Mouse (Mus musculus): Measurements from ENCODE around the gene Gm21663. TPM values are rescaled to one million over a fixed set of nuclear protein-coding genes. Genes with fewer than 3 reads are reported as not detected.
"Not testable (repeated sequence)": the region's sequence is repeated elsewhere in the genome, so short reads cannot be mapped to it uniquely, and the experiment has no call there.

The Gm21663 gene
- 0.10 TPM in 1 of 2 replicates, not detected in the other for total RNA-seq (2014; rRNA removed)
- not detected in 2 replicates for polyA plus RNA-seq (2015; fragmentation: Nextera tagmentation; extraction: Ambion mirVana)

DNA sequence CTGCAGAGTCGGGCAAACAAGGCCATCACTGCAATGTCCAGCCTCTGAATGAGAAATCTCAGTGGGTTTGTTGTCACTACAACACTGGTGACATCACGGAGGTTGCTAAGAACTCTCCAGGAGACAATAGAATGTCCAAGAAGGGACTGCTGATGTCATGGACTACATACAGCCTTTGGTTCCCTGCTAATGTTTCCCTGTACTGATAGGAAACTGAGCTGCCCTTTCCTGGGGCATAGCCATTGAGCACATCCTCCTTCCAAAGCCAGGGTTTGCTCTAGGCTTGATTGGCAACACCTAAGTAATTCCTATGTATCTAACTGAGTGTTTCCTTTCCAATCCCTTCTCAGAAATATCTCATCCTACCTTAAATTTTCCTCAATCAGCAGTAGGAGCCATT lies at the start of gene Gm21663:
Gene Gm21663 (minus strand): TSS at position 101 of the 400 bp plus-strand sequence.
- WGBS = 56% methylated on average over 2 of the region's 2 CpGs
- not testable (repeated sequence) for H3K27ac ChIP-seq (ENCODE audit: low read depth, low read length); H3K4me1 ChIP-seq (ENCODE audit: insufficient read depth); H3K36me3 ChIP-seq (ENCODE audit: insufficient read depth); ATAC-seq; H3K4me2 ChIP-seq (ENCODE audit: low read depth); H3K9me3 ChIP-seq (ENCODE audit: low read length); H3K4me3 ChIP-seq (ENCODE audit: low read depth, low read length); DNase-seq; H3K27me3 ChIP-seq (ENCODE audit: insufficient read depth, low read length); H3K9ac ChIP-seq

- not testable (repeated sequence) for H3K9ac ChIP-seq; H3K4me1 ChIP-seq (ENCODE audit: insufficient read depth); ATAC-seq; H3K4me3 ChIP-seq (ENCODE audit: low read depth, low read length); H3K27ac ChIP-seq (ENCODE audit: low read depth, low read length); DNase-seq; H3K4me2 ChIP-seq (ENCODE audit: low read depth); H3K27me3 ChIP-seq (ENCODE audit: insufficient read depth, low read length); H3K9me3 ChIP-seq (ENCODE audit: low read length); H3K36me3 ChIP-seq (ENCODE audit: insufficient read depth)
- WGBS = no CpG with 5 or more reads among the region's 3 CpGs
Measured at GRCm38 (mm10) chr5:25988550-25988949, 46.4 kb upstream of the Gm21663 start, which contains the start of gene Gm21698. Gene Gm21698, minus strand, starts transcription at chr5:25988650.

DNA sequence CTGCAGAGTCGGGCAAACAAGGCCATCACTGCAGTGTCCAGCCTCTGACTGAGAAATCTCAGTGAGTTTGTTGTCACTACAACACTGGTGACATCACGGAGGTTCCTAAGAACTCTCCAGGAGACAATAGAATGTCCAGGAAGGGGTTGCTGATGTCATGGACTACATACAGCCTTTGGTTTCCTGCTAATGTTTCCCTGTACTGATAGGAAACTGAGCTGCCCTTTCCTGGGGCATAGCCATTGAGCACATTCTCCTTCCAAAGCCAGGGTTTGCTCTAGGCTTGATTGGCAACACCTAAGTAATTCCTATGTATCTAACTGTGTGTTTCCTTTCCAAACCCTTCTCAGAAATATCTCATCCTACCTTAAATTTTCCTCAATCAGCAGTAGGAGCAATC lies 30.4 kb upstream of the Gm21663 start, which contains the start of gene Gm21680:
Gene Gm21680 (minus strand): TSS at position 101 of the 400 bp plus-strand sequence.
- H3K4me1 ChIP-seq (ENCODE audit: insufficient read depth); H3K36me3 ChIP-seq (ENCODE audit: insufficient read depth); H3K27ac ChIP-seq (ENCODE audit: low read depth, low read length); DNase-seq; H3K4me3 ChIP-seq (ENCODE audit: low read depth, low read length); ATAC-seq; H3K9me3 ChIP-seq (ENCODE audit: low read length); H3K9ac ChIP-seq; H3K27me3 ChIP-seq (ENCODE audit: insufficient read depth, low read length); H3K4me2 ChIP-seq (ENCODE audit: low read depth): not testable (repeated sequence)
- no CpG with 5 or more reads among the region's 2 CpGs for WGBS

DNA sequence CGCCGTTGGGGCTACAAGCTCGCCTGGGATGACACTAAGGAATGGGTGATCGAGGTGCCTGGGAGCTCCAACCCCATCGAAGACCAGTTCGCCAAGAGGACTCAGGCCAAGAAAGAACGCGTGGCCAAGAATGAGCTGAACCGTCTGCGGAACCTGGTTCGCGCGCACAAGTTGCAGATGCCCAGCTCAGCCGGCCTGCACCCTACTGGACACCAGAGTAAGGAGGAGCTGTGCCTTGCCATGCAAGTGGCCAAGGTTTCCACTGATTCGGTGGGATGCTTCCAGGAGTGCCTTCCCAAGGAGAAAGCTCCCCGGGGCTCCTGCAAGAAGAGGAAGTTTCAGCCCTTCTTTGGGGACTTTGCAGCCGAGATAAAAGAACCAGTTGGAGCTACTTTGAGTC lies 14.9 kb upstream of the Gm21663 start:
- WGBS = 78% methylated on average over 16 of the region's 17 CpGs
- not testable (repeated sequence) for H3K27me3 ChIP-seq (ENCODE audit: insufficient read depth, low read length); H3K4me3 ChIP-seq (ENCODE audit: low read depth, low read length); ATAC-seq; H3K9ac ChIP-seq; H3K4me1 ChIP-seq (ENCODE audit: insufficient read depth); H3K36me3 ChIP-seq (ENCODE audit: insufficient read depth); H3K9me3 ChIP-seq (ENCODE audit: low read length); H3K27ac ChIP-seq (ENCODE audit: low read depth, low read length); DNase-seq
- H3K4me2 ChIP-seq (ENCODE audit: low read depth) = peak overlapping the region; percentile 30

DNA sequence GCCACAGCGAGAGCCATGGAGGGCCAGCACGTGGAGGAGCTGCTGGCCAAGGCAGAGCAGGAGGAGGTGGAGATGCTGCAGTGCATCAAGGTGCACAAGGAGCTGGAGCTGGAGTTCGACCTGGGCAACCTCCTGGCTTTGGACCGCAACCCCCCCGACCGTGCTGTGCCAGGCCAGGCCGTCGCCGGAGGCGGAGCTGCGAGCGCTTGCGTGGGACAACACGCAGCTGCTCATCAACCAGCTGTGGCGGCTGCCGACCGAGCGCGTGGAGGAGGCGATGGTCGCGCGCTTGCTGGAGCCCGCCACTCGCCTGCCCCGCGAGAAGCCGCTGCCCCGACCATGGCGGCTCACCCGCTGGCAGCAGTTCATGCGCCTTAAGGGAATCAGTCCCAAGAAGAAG lies 14.4 kb upstream of the Gm21663 start:
- not testable (repeated sequence) for DNase-seq; H3K27ac ChIP-seq (ENCODE audit: low read depth, low read length); H3K27me3 ChIP-seq (ENCODE audit: insufficient read depth, low read length); H3K9me3 ChIP-seq (ENCODE audit: low read length); H3K4me3 ChIP-seq (ENCODE audit: low read depth, low read length); H3K4me1 ChIP-seq (ENCODE audit: insufficient read depth); H3K9ac ChIP-seq; H3K36me3 ChIP-seq (ENCODE audit: insufficient read depth)
- 43% methylated on average over 29 of the region's 32 CpGs for WGBS
- peak overlapping the region; percentile 30 for H3K4me2 ChIP-seq (ENCODE audit: low read depth)
- peak; percentile 68 for ATAC-seq

- not testable (repeated sequence) for H3K9me3 ChIP-seq (ENCODE audit: low read length); ATAC-seq; H3K4me3 ChIP-seq (ENCODE audit: low read depth, low read length); DNase-seq; H3K27ac ChIP-seq (ENCODE audit: low read depth, low read length); H3K36me3 ChIP-seq (ENCODE audit: insufficient read depth); H3K4me2 ChIP-seq (ENCODE audit: low read depth); H3K4me1 ChIP-seq (ENCODE audit: insufficient read depth); H3K27me3 ChIP-seq (ENCODE audit: insufficient read depth, low read length); H3K9ac ChIP-seq
- WGBS = 78% methylated on average over 2 of the region's 2 CpGs
Measured at GRCm38 (mm10) chr5:25954317-25954716, 12.1 kb upstream of the Gm21663 start, which contains the start of gene Gm21671. Gene Gm21671, minus strand, starts transcription at chr5:25954417.

- 85% methylated on average over 2 of the region's 2 CpGs for WGBS
- H3K4me2 ChIP-seq (ENCODE audit: low read depth); H3K9ac ChIP-seq; H3K9me3 ChIP-seq (ENCODE audit: low read length); H3K4me3 ChIP-seq (ENCODE audit: low read depth, low read length); H3K36me3 ChIP-seq (ENCODE audit: insufficient read depth); H3K4me1 ChIP-seq (ENCODE audit: insufficient read depth); DNase-seq; H3K27ac ChIP-seq (ENCODE audit: low read depth, low read length); H3K27me3 ChIP-seq (ENCODE audit: insufficient read depth, low read length); ATAC-seq: not testable (repeated sequence)
Measured at GRCm38 (mm10) chr5:25945391-25945790, 3.2 kb upstream of the Gm21663 start.

GRCm38 (mm10) chr5:25891321-25891720 lies 50.9 kb downstream of the Gm21663 start:
- DNase-seq (no peak), ATAC-seq (no peak)
- 0 out of 2 replicates have a peak, but pooled peaks have one; percentile 5 for TF ChIP-seq CTCF (IDR thresholded peaks at IDR 0.05; ENCODE audit: low read depth)
- Histone ChIP-seq H3K27ac (ENCODE audit: low read depth, low read length) (no peak overlapping the region), H3K9me3 (ENCODE audit: low read length) (no peaks in the 10 kb centered on the region), H3K9ac (no peak overlapping the region), H3K27me3 (ENCODE audit: insufficient read depth, low read length) (no peaks in the 10 kb centered on the region), H3K4me1 (ENCODE audit: insufficient read depth) (no peaks in the 10 kb centered on the region), H3K4me3 (ENCODE audit: low read depth, low read length) (no peak overlapping the region), H3K4me2 (ENCODE audit: low read depth) (no peak overlapping the region), H3K36me3 (ENCODE audit: insufficient read depth) (no peaks in the 10 kb centered on the region)
- WGBS = 96% methylated on average over 1 of the region's 1 CpGs

All from forebrain, postnatal 0 days (tissue).